Mouse (Mus musculus) right cerebral cortex, adult 2 months (tissue): ENCODE measurements around the gene Pygl.

Experiments used
- DNase-seq, 2 experiments: peaks; one replicate each; pipeline ENCODE4 v3.0.0; 2021 to 2022; ENCODE audit warnings: low spot score in 2 of 2

The Pygl gene

GRCm38 (mm10) chr12:70231294-70231693, at the start of gene Pygl:
TSS of gene Pygl (minus strand) at chr12:70231488.
- no peak for DNase-seq

- no peak for DNase-seq
Observed at GRCm38 (mm10) chr12:70280930-70281329, 49.6 kb upstream of the Pygl start.

GRCm38 (mm10) chr12:70280381-70280780, 49.1 kb upstream of the Pygl start:
- DNase-seq = no peak

GRCm38 (mm10) chr12:70277071-70277939, 46.0 kb upstream of the Pygl start:
- no peak for DNase-seq

GRCm38 (mm10) chr12:70269724-70270123, 38.4 kb upstream of the Pygl start:
- no peak for DNase-seq

GRCm38 (mm10) chr12:70267314-70267713, 36.0 kb upstream of the Pygl start:
- no peak for DNase-seq

GRCm38 (mm10) chr12:70266494-70266931, 35.2 kb upstream of the Pygl start:
- DNase-seq = no peak

- DNase-seq = no peak
Observed at GRCm38 (mm10) chr12:70263721-70264120, 32.4 kb upstream of the Pygl start.

GRCm38 (mm10) chr12:70262271-70262953, 31.1 kb upstream of the Pygl start:
- DNase-seq = peak; percentile 72 to 75

- DNase-seq = no peak
Observed at GRCm38 (mm10) chr12:70251210-70251884, 20.1 kb upstream of the Pygl start.

GRCm38 (mm10) chr12:70249616-70250157, 18.4 kb upstream of the Pygl start:
- DNase-seq = no peak

- no peak for DNase-seq
Observed at GRCm38 (mm10) chr12:70247683-70248474, 16.6 kb upstream of the Pygl start.

- no peak for DNase-seq
Observed at GRCm38 (mm10) chr12:70242550-70242949, 11.3 kb upstream of the Pygl start.

- no peak for DNase-seq
Observed at GRCm38 (mm10) chr12:70239741-70240140, 8.5 kb upstream of the Pygl start.

GRCm38 (mm10) chr12:70238604-70239003, 7.3 kb upstream of the Pygl start:
- DNase-seq = no peak

GRCm38 (mm10) chr12:70234938-70235484, 3.7 kb upstream of the Pygl start:
- peak; percentile 77 to 80 for DNase-seq

GRCm38 (mm10) chr12:70234411-70234810, 3.1 kb upstream of the Pygl start:
- DNase-seq = peak in 1 of 2 experiments; percentile 51

GRCm38 (mm10) chr12:70233637-70234315, 2.5 kb upstream of the Pygl start:
- DNase-seq = no peak

GRCm38 (mm10) chr12:70232020-70232544, 794 bp upstream of the Pygl start:
- no peak for DNase-seq

- no peak for DNase-seq
Observed at GRCm38 (mm10) chr12:70228155-70228554, 3.1 kb downstream of the Pygl start.
